Mouse (Mus musculus) lung, postnatal 0 days (tissue): ENCODE measurements around the gene Hbb-y. TPM values are rescaled to one million over a fixed set of nuclear protein-coding genes. Genes with fewer than 3 reads are reported as not detected.
"Not testable (repeated sequence)": the region's sequence is repeated elsewhere in the genome, so short reads cannot be mapped to it uniquely, and the experiment has no call there.

Experiments used
- ATAC-seq: fragments of 200-750 bp; cut with Nextera tagmentation; 2 replicates; pipeline ENCODE4 v1.8.0; 2017; ENCODE audit warnings: moderate library complexity
- DNase-seq: peaks from one replicate; pipeline ENCODE4 v3.0.0-alpha.2; 2016; ENCODE audit warnings: low spot score
- H3K27ac ChIP-seq: fragments of 300-500 bp; sonication (generic); 2 replicates; pipeline ENCODE4 v1.5.1; 2014; ENCODE audit warnings: antibody characterized with exemption, mild to moderate bottlenecking, low read length, mixed read lengths
- H3K27me3 ChIP-seq: fragments of 300-500 bp; sonication (generic); replicated peaks from 2 replicates; pipeline ENCODE4 v1.6.1; 2014; ENCODE audit warnings: low read length, mixed read lengths; ENCODE audit not compliant: insufficient read depth
- H3K36me3 ChIP-seq: fragments of 300-500 bp; sonication (generic); 2 replicates; pipeline ENCODE4 v1.6.1; 2014; ENCODE audit warnings: low read length, mixed read lengths; ENCODE audit not compliant: insufficient read depth
- H3K4me1 ChIP-seq: fragments of 300-500 bp; sonication (generic); 2 replicates; pipeline ENCODE4 v1.6.1; 2014; ENCODE audit warnings: antibody characterized with exemption, low read depth, low read length, mixed read lengths; ENCODE audit not compliant: insufficient read depth
- H3K4me2 ChIP-seq: fragments of 300-500 bp; sonication (generic); replicated peaks from 2 replicates; pipeline ENCODE4 v1.6.1; 2014; ENCODE audit warnings: low read depth, mild to moderate bottlenecking, low read length, moderate library complexity, mixed read lengths
- H3K4me3 ChIP-seq: fragments of 300-500 bp; sonication (generic); 2 replicates; pipeline ENCODE4 v1.5.1; 2014; ENCODE audit warnings: low read depth, low read length
- H3K9ac ChIP-seq: fragments of 300-500 bp; sonication (generic); replicated peaks from 2 replicates; pipeline ENCODE4 v1.6.1; 2014; ENCODE audit warnings: low read depth, mild to moderate bottlenecking
- H3K9me3 ChIP-seq: fragments of 300-500 bp; sonication (generic); 2 replicates; pipeline ENCODE4 v1.6.1; 2016; ENCODE audit warnings: low read length, mixed read lengths
- CTCF ChIP-seq: IDR thresholded peaks from 2 replicates; pipeline ENCODE4 v1.5.1; 2016; ENCODE audit warnings: antibody characterized with exemption, mild to moderate bottlenecking
- EP300 ChIP-seq: IDR thresholded peaks from 2 replicates; pipeline ENCODE4 v1.6.1; 2016; ENCODE audit warnings: antibody characterized with exemption, mild to moderate bottlenecking, control low read depth
- WGBS: fragments of 180-500 bp; shearing (Covaris S2); extraction: QIAGEN DNeasy Blood & Tissue Kit; methylation state at CpG from one replicate; pipeline ENCODE4 v1.1.7; 2014; 5-methylcytosine and 5-hydroxymethylcytosine counted together
- polyA plus RNA-seq: library from polyadenylated mRNA; unstranded; fragments of >200 nt; fragmentation: Nextera tagmentation; extraction: Ambion mirVana; gene quantifications from 2 replicates; pipeline ENCODE4 v1.2.1, GENCODE M21; 2015

Gene Hbb-y
- polyA plus RNA-seq, 1 experiment from 2014 or later, result 11.4 TPM

DNA sequence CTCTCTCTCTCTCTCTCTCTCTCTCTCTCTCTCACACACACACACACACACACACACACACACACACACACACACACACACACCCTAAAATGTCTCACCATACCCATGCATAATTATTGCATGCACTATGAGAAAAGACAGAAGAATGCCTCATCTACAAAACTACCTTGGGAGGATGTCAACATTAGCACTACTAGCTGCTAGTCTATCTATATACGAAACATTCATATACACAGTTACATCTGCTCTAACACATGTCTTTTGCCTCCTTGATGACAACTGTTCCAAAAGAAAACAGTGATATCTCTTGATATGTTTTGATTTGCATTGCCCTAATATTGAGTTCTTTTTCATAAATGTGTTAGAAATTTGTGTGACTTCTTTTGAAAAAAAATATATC is 42.7 kb downstream of the Hbb-y start:
- 77% methylated on average over 1 of the region's 1 CpGs for WGBS
- H3K9me3 ChIP-seq, result no peaks in the 10 kb centered on the region

GRCm38 (mm10) chr7:103809801-103810155 is 43.2 kb downstream of the Hbb-y start:
- ATAC-seq, result no peak
- Histone ChIP-seq H3K4me2 (no peak overlapping the region), H3K36me3 (no peaks in the 10 kb centered on the region), H3K27me3 (no peaks in the 10 kb centered on the region), H3K27ac (no peak overlapping the region), H3K9ac (no peak overlapping the region), H3K4me1 (no peaks in the 10 kb centered on the region), H3K9me3 (no peaks in the 10 kb centered on the region), H3K4me3 (no peak overlapping the region)
- no peak for DNase-seq
- TF ChIP-seq CTCF (no peak), EP300 (no peak)
- 53% methylated on average over 1 of the region's 1 CpGs for WGBS

More for the DNA sequence above, 42.7 kb downstream of the Hbb-y start:
- no peak overlapping the region for H3K9ac ChIP-seq
- no peak for TF ChIP-seq CTCF
- TF ChIP-seq EP300, result no peak
- no peaks in the 10 kb centered on the region for H3K4me1 ChIP-seq
- H3K27ac ChIP-seq, result no peak overlapping the region
- ATAC-seq, result no peak
- H3K4me3 ChIP-seq, result no peak overlapping the region
- no peaks in the 10 kb centered on the region for H3K27me3 ChIP-seq
- DNase-seq, result no peak
- no peak overlapping the region for H3K4me2 ChIP-seq
- no peaks in the 10 kb centered on the region for H3K36me3 ChIP-seq

- Histone ChIP-seq H3K9ac (no peak overlapping the region), H3K27ac (no peak overlapping the region), H3K36me3 (no peaks in the 10 kb centered on the region), H3K4me1 (no peaks in the 10 kb centered on the region), H3K4me2 (no peak overlapping the region), H3K9me3 (no peaks in the 10 kb centered on the region), H3K4me3 (no peak overlapping the region), H3K27me3 (no peaks in the 10 kb centered on the region)
- WGBS, result 32% methylated on average over 5 of the region's 5 CpGs
- TF ChIP-seq EP300 (no peak), CTCF (no peak)
- ATAC-seq (no peak), DNase-seq (no peak)
Measured at GRCm38 (mm10) chr7:103808971-103809800, 43.8 kb downstream of the Hbb-y start.

DNA sequence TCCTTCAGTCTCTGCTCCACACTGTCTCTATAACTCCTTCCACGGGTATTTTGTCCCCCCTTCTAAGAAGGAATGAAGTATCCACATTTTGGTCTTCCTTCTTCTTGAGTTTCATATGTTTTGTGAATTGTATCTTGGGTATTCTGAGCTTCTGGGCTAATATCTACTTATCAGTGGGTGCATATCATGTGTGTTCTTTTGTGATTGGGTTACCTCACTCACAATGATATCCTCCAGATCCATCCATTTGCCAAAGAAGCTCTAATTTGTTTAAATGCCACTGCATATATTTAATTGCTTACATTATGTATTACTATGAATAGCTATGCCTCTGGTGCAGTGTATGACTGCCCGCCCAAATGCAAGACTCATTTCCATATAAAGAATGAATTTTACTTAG is 44.9 kb downstream of the Hbb-y start:
- 66% methylated on average over 2 of the region's 2 CpGs for WGBS

DNA sequence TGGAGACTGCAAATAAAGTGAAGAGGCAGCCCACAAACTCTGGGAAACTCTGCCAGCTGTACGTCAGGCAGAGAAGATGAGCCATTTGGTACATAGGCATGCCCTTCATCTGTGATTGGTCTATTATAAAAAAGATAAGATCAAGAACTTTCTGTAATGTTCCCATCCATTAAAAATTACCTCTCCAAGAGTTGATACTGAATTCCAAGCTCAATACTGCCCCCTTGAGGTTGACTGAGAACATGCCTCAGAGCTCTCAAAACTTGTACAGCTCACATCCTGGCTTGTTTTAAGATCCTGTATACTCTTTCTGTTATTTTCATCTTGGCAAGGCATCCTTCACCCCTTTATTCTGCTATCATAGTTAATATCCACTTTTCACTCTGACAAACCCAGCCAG is 46.2 kb downstream of the Hbb-y start:
- peak; percentile 32 for DNase-seq
- no peaks in the 10 kb centered on the region for H3K36me3 ChIP-seq
- no peak overlapping the region for H3K27ac ChIP-seq
- 52% methylated on average over 1 of the region's 1 CpGs for WGBS
- no peak overlapping the region for H3K9ac ChIP-seq
- H3K9me3 ChIP-seq, result no peaks in the 10 kb centered on the region
- ATAC-seq, result no peak
- no peaks in the 10 kb centered on the region for H3K27me3 ChIP-seq
- TF ChIP-seq EP300, result no peak
- peak; percentile 57 for TF ChIP-seq CTCF
- no peak overlapping the region for H3K4me2 ChIP-seq
- H3K4me3 ChIP-seq, result no peak overlapping the region
- no peaks in the 10 kb centered on the region for H3K4me1 ChIP-seq

More for the DNA sequence above, 44.9 kb downstream of the Hbb-y start:
- H3K36me3 ChIP-seq, ATAC-seq, H3K9me3 ChIP-seq, H3K27me3 ChIP-seq, DNase-seq, H3K4me2 ChIP-seq, H3K27ac ChIP-seq, H3K9ac ChIP-seq, H3K4me3 ChIP-seq, H3K4me1 ChIP-seq: not testable (repeated sequence)

Other genes starting within 250 kb of the Hbb-y start
- gene Olfr620, start 240.7 kb downstream of the Hbb-y start, polyA plus RNA-seq, result not detected in 2 replicates
- gene Olfr622, start 210.5 kb downstream of the Hbb-y start, polyA plus RNA-seq, result not detected in 2 replicates
- not detected in 2 replicates for gene Olfr623, start 189.5 kb downstream of the Hbb-y start, polyA plus RNA-seq
- gene Olfr624, start 182.0 kb downstream of the Hbb-y start, polyA plus RNA-seq, result 0.02 and 0.05 TPM in 2 replicates
- gene Olfr625-ps1, start 170.5 kb downstream of the Hbb-y start, polyA plus RNA-seq, result not detected in 2 replicates
- not detected in 2 replicates for gene Olfr243, start 138.5 kb downstream of the Hbb-y start, polyA plus RNA-seq
- not detected in 2 replicates for gene Olfr628, start 122.8 kb downstream of the Hbb-y start, polyA plus RNA-seq
- gene Olfr629, start 108.3 kb downstream of the Hbb-y start, polyA plus RNA-seq, result not detected in 2 replicates
- gene Olfr630, start 95.9 kb downstream of the Hbb-y start, polyA plus RNA-seq, result not detected in 2 replicates
- 0.05 TPM in 1 of 2 replicates, not detected in the other for gene Olfr69, start 81.6 kb downstream of the Hbb-y start, polyA plus RNA-seq
- not detected in 2 replicates for gene Olfr68, start 73.5 kb downstream of the Hbb-y start, polyA plus RNA-seq
- not detected in 2 replicates for gene Olfr67, start 61.4 kb downstream of the Hbb-y start, polyA plus RNA-seq
- gene Hbb-bt, start 39.2 kb downstream of the Hbb-y start, polyA plus RNA-seq, result 4,793 and 5,487 TPM in 2 replicates
- 19,829 and 23,579 TPM in 2 replicates for gene Hbb-bs, start 25.1 kb downstream of the Hbb-y start, polyA plus RNA-seq
- gene Hbb-bh2, start 12.7 kb downstream of the Hbb-y start, polyA plus RNA-seq, result not detected in 2 replicates
- 0.27 TPM in 1 of 2 replicates, not detected in the other for gene Hbb-bh1, start 10.1 kb downstream of the Hbb-y start, polyA plus RNA-seq
- not detected in 2 replicates for gene Olfr66, start 33.0 kb upstream of the Hbb-y start, polyA plus RNA-seq
- not detected in 2 replicates for gene Olfr64, start 41.3 kb upstream of the Hbb-y start, polyA plus RNA-seq
- 0.05 TPM in 1 of 2 replicates, not detected in the other for gene Olfr65, start 50.3 kb upstream of the Hbb-y start, polyA plus RNA-seq
- not detected in 2 replicates for gene Olfr631, start 75.6 kb upstream of the Hbb-y start, polyA plus RNA-seq
- not detected in 2 replicates for gene Olfr632, start 81.1 kb upstream of the Hbb-y start, polyA plus RNA-seq
- not detected in 2 replicates for gene Olfr633, start 91.2 kb upstream of the Hbb-y start, polyA plus RNA-seq
- gene Olfr635, start 117.9 kb upstream of the Hbb-y start, polyA plus RNA-seq, result not detected in 2 replicates
- gene Olfr638, start 145.5 kb upstream of the Hbb-y start, polyA plus RNA-seq, result not detected in 2 replicates
- not detected in 2 replicates for gene Olfr639, start 164.1 kb upstream of the Hbb-y start, polyA plus RNA-seq
- not detected in 2 replicates for gene Olfr640, start 172.4 kb upstream of the Hbb-y start, polyA plus RNA-seq
- gene Olfr641, start 182.2 kb upstream of the Hbb-y start, polyA plus RNA-seq, result not detected in 2 replicates
- not detected in 2 replicates for gene Olfr642, start 199.4 kb upstream of the Hbb-y start, polyA plus RNA-seq
- gene 4930516K23Rik, start 208.2 kb upstream of the Hbb-y start, polyA plus RNA-seq, result not detected in 2 replicates
- not detected in 2 replicates for gene Olfr644, start 218.7 kb upstream of the Hbb-y start, polyA plus RNA-seq
- gene Olfr645, start 232.2 kb upstream of the Hbb-y start, polyA plus RNA-seq, result not detected in 2 replicates